Mouse (Mus musculus) cerebellum, adult 2 months (tissue): Measurements from ENCODE around the gene Arl15. TPM values are rescaled to one million over a fixed set of nuclear protein-coding genes. Genes with fewer than 3 reads are reported as not detected.

ENCODE experiments used
- DNase-seq, 2 experiments: peaks; one replicate each; pipeline ENCODE4 v3.0.0; 2021
- H3K27ac ChIP-seq: fragments of 200-500 bp; 2 replicates; pipeline ENCODE4 v1.5.1; 2012; ENCODE audit warnings: low read length, control low read depth, inconsistent platforms; ENCODE audit not compliant: insufficient read depth
- H3K27me3 ChIP-seq: fragments of 200-500 bp; 2 replicates; pipeline ENCODE4 v1.6.1; 2012; ENCODE audit warnings: inconsistent platforms, mild to moderate bottlenecking, low read length, moderate library complexity; ENCODE audit not compliant: control insufficient read depth, insufficient read depth
- H3K4me1 ChIP-seq: fragments of 200-500 bp; 2 replicates; pipeline ENCODE4 v1.6.1; 2011; ENCODE audit warnings: low read length; ENCODE audit not compliant: control insufficient read depth, insufficient read depth
- H3K4me3 ChIP-seq: fragments of 200-500 bp; replicated peaks from 2 replicates; pipeline ENCODE3; 2011; ENCODE audit warnings: mild to moderate bottlenecking, low read depth, low read length, control low read depth; ENCODE audit not compliant: insufficient read depth
- CTCF ChIP-seq: fragments of 200-500 bp; IDR thresholded peaks from 2 replicates; pipeline ENCODE4 v1.5.1; 2011; ENCODE audit warnings: low read depth, mild to moderate bottlenecking, control low read depth, low read length, moderate library complexity, borderline replicate concordance; ENCODE audit not compliant: insufficient read depth
- POLR2A ChIP-seq: fragments of 200-500 bp; IDR thresholded peaks from 2 replicates; pipeline ENCODE4 v1.6.1; 2011; ENCODE audit warnings: low read length, control low read depth, borderline replicate concordance; ENCODE audit not compliant: insufficient read depth
- WGBS: fragments of 180-500 bp; shearing (Covaris S2); methylation state at CpG from one replicate; pipeline ENCODE4 v1.1.7; 2018; 5-methylcytosine and 5-hydroxymethylcytosine counted together
- polyA plus RNA-seq: library from polyadenylated mRNA; depleted of rRNA; stranded (reverse); fragments of >200 nt; gene quantifications from 2 replicates; pipeline ENCODE4 v1.2.3, GENCODE M21; 2012

Arl15 gene
- polyA plus RNA-seq, 1 experiment, result 10.3 TPM

DNA sequence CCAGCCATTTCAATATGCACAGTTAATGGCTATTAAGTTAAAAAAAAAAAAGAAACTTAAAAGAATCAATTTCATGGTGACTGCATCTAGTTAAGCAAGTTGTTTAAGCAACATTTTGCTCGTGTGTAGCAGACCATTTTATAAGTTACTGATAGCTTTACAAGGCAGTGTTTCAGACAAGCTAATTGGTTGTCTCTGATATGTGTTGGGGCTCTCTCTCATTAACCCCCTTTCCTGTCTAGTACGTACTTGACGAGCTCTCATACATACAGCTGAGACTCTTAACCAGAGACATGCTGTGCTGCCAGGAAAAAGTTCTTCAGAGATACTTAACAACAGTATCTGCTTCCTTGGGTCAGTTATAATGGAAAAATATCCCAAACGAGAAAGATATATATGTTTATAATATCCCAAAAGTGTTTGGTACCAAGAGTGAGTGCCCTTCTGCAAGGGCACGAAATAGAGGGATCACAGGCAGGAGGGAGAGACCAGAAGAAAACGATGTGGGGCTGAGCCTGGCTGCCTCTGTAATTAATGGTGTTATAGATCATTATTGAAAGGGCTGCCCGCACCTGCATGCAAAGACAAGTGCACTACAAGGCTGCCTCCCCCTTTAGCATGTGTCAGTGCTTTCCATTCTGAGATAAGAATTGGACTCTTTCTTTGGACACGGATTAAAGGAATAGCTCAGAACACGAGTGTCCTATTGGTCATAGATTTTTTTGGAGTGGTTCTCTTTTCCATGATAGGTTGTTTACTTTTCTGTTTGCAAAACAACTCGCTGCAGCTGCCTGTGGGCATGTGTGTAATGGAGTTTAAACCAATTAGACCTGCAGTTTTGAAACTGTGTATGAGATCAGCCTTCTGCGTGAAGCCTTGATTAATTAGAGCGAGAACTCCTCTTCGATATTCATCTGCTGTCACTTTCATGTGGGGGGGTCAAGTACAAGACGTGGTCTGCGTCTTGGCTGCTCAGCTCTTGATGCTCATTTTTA, 350.0 kb downstream of the Arl15 start:
- Histone ChIP-seq H3K27me3 (no peaks in the 10 kb centered on the region), H3K4me1 (no peaks in the 10 kb centered on the region), H3K27ac (no peak overlapping the region), H3K4me3 (no peak overlapping the region)
- no peak for DNase-seq
- WGBS, result 80% methylated on average over 15 of the region's 15 CpGs
- TF ChIP-seq CTCF (no peak), POLR2A (no peak)

DNA sequence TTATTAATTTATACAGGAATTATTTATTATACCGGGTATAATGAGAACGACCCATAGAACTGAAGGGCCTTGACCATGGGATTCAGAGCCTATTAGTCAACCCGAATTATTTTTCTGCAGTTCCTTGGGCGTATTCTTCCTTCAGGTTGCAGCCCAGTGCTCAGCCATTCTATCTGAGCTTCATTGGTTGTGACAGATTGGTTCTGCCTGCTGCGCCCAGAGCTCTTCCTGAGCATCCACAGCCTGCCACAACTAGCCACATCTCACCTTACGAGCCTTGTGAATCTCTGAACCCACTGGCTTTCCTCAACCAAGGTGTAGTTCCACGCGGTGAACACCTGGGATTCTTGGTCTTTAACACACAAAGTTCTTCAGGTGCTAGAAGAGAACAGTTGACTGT, 350.9 kb downstream of the Arl15 start:
- WGBS, result 53% methylated on average over 8 of the region's 8 CpGs
- DNase-seq, result no peak
- Histone ChIP-seq H3K4me3 (no peak overlapping the region), H3K27me3 (no peaks in the 10 kb centered on the region), H3K27ac (no peak overlapping the region), H3K4me1 (no peaks in the 10 kb centered on the region)
- no peak for TF ChIP-seq CTCF
- TF ChIP-seq POLR2A, result no peak

DNA sequence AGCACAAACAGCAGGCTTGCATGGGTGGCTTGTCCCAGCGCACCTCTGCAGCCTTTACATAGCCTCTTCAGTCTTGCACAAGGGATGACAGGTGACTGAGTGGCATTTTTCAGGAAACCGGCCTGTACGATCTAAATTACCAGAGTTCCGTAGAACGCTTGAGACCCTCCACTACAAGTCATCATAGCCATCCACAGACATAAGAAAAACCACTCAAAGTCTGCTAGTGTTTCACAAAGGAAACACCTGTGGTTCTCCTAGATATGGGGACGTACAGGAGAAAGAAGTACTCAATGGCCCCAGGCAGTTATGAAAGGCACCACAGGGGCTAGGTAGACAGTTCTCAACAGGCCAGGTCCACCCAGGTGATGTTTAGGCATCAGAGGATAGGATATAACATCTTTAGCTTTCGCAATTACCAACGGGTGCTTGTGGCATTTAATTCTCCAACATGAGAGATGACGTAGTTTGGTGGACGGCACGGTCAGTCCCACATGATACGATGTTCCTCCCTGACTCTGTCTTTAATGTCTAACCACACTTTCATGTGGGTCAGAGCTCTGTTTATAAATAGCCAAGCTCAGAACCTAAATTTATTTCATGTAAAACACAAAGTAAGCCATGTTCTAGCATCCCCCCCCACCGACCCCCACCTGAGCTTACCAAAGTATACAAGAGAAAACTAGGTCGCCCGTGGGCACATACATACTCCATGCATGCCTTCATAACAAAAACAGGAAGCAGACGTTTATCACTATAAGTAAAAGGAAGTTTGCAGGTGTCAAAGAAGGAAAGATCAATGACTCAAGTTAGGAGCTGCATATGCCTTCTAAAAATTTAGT, 356.8 kb downstream of the Arl15 start:
- H3K4me1 ChIP-seq, result no peaks in the 10 kb centered on the region
- H3K27ac ChIP-seq, result no peak overlapping the region
- DNase-seq, result no peak
- no peaks in the 10 kb centered on the region for H3K27me3 ChIP-seq
- 95% methylated on average over 16 of the region's 16 CpGs for WGBS
- no peak for TF ChIP-seq CTCF
- no peak for TF ChIP-seq POLR2A
- no peak overlapping the region for H3K4me3 ChIP-seq

DNA sequence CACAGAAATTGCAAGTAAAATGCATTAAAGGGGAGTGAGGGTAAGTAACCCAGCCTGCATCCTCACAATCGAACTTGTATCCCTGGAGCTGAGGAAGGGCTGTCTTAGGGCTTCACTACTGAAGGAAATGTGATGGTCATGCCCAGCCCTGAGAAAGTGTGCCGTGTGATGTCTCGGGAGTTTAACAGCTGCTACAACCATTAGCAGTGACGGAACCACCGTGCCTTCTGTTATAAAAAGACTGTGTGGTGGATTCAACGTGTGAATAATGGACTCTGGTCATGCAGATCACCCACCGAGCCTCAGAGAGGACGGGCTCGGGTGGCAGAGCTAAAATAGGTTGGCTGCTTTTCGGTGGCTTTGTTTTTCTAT, 357.4 kb downstream of the Arl15 start:
- 60% methylated on average over 10 of the region's 10 CpGs for WGBS
- Histone ChIP-seq H3K27me3 (no peaks in the 10 kb centered on the region), H3K27ac (no peak overlapping the region), H3K4me1 (no peaks in the 10 kb centered on the region), H3K4me3 (no peak overlapping the region)
- TF ChIP-seq POLR2A (no peak), CTCF (no peak)
- no peak for DNase-seq

DNA sequence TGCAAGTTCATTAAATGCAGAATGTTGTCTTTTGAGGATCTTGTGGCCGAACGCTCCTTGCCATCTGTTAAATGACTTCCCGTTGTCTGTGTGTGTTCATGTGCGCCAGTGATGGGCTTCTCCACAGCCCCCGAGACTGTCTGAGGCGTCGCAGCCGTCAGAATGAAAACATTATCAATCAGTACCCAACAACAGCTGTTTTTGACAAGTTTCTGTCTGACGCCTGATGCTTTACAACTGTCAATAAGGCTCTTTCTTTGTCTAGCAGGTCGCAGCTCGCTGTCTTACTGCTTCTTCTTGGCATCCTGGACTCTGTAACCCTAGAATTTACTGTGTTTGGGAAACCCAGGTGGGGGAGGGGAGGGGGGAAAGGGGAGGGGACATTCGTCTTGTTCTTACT, 362.4 kb downstream of the Arl15 start:
- Histone ChIP-seq H3K27ac (no peak overlapping the region), H3K4me1 (peaks cover 2% of the 10 kb centered on the region; the same call in 1 of the 2 replicates), H3K27me3 (no peaks in the 10 kb centered on the region), H3K4me3 (no peak overlapping the region)
- WGBS, result 44% methylated on average over 12 of the region's 12 CpGs
- TF ChIP-seq CTCF (no peak), POLR2A (no peak)
- no peak for DNase-seq

DNA sequence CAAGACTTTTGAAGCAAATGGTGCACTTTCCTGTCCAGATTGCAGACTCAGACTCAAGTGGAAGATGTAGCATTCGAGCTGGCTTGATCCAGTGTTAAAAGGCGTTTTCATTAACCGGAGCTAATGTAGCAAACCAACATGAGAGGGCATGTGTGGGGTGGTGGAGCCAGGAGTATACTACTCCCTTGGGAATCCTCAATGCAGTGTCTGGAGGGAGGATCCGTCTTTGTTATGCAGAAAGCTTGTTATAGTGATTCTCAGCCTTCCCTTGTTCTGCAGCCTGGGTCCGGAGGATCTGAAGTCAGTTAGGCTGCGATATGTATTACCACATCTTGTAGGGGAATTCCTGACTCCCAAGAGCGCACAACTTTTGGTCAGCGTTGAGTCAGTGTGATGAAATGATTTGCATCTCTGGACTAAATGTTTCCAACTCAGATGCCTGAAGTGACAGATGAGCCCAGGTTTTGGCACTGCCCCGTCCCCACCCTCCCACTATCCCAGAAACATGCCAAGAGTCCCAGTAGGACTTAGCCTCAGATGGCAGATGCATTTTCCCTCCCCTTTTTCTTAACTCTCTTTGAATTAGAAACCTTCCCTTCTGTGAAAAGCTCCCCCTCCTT, 363.9 kb downstream of the Arl15 start:
- 53% methylated on average over 9 of the region's 9 CpGs for WGBS
- DNase-seq, result no peak
- Histone ChIP-seq H3K4me3 (no peak overlapping the region), H3K4me1 (peaks cover 2% of the 10 kb centered on the region; the same call in 1 of the 2 replicates), H3K27me3 (no peaks in the 10 kb centered on the region), H3K27ac (no peak overlapping the region)
- TF ChIP-seq CTCF (no peak), POLR2A (no peak)

DNA sequence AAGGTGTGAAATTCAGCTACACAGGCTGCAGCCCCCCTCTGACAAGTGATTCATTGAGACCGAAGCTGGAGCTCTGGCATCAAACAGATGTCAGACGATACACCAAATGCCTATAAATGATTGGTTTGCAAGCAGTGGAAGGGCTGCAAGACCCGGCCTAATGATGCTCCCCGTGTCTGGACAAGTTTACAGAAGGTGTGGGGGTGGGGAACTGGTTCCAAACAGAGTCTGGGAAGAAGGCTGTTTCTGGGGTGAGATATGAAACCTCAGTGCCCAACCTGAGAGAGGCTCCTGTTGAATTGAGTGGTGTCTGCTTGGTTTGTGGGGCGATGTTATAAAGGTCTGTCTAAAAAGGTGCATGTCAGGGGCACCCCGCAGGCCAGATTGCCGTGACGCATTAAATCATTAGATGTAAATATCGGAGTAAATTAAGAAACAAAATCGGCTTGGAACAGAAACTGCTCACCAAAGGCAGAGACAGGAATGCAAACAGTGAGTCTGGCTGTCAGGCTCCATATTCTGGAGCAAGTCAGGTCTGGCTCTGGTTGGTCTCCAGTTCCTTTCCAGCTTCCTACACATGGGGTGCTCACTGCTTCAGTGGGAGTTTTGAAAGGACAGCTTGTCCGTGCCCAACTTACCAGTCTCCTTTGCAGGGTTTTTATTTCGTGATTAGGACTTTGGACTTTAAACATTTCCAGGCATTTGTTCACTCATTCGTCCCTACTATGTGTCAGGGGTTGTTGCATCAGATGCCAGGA, 365.5 kb downstream of the Arl15 start:
- TF ChIP-seq POLR2A (no peak), CTCF (no peak)
- Histone ChIP-seq H3K27ac (no peak overlapping the region), H3K4me3 (no peak overlapping the region), H3K27me3 (no peaks in the 10 kb centered on the region), H3K4me1 (peaks cover 2% of the 10 kb centered on the region; the same call in 1 of the 2 replicates)
- 69% methylated on average over 13 of the region's 13 CpGs for WGBS
- DNase-seq, result no peak
